Mouse (Mus musculus) small intestine, adult 2 months (tissue): ENCODE data around the gene Prkrip1.

Experiments used
- CTCF ChIP-seq: fragments of 200-500 bp; IDR thresholded peaks from 2 replicates; pipeline ENCODE4 v1.5.1; 2012; ENCODE audit warnings: low read depth, mild to moderate bottlenecking, control low read depth, inconsistent platforms, low read length, moderate library complexity, mixed read lengths; ENCODE audit not compliant: insufficient replicate concordance, insufficient read length; ENCODE audit errors: extremely low read depth
- POLR2A ChIP-seq: fragments of 200-500 bp; IDR thresholded peaks from 2 replicates; pipeline ENCODE4 v1.6.1; 2012; ENCODE audit warnings: low read depth, mild to moderate bottlenecking, control low read depth, inconsistent platforms, low read length, moderate library complexity

DNA sequence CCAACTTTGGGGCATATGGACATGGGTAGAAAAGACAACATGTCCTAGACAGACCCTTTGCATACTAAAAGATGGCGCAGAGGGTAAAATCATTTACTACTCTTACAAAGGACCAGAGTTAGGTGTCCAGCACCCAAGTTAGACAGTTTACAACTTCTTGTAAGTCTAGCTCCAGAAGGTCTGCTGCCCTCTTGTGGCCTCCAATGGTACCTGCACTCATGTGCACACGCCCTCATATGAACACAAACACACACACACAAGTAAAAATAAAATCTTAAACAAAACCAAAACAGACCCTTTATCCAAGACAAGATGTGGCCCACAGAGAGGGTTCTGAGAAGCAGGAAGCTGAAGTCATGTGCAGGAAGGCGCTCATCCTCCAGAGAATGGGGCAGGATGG, 30.7 kb downstream of the Prkrip1 start:
- TF ChIP-seq POLR2A: no peak
- peak; percentile 50; the same call in 1 of the 2 replicates for TF ChIP-seq CTCF
